Mouse (Mus musculus) G1E (cell line): ENCODE results near the gene Evi5l. TPM values are rescaled to one million over a fixed set of nuclear protein-coding genes. Genes with fewer than 3 reads are reported as not detected.
"Not testable (repeated sequence)": the region's sequence is repeated elsewhere in the genome, so short reads cannot be mapped to it uniquely, and the experiment has no call there.

Source experiments
- ATAC-seq: 2 replicates; pipeline ENCODE4 v1.8.0; 2016; ENCODE audit warnings: mild to moderate bottlenecking; ENCODE audit not compliant: insufficient number of reproducible peaks, poor library complexity, low FRiP score, severe bottlenecking; ENCODE audit errors: extremely low read depth
- DNase-seq: peaks from one replicate; pipeline ENCODE4 v3.0.0; 2012; ENCODE audit warnings: low spot score
- H3K27me3 ChIP-seq: 2 replicates; pipeline ENCODE4 v1.6.1; 2012; ENCODE audit warnings: mild to moderate bottlenecking, low read length, inconsistent platforms; ENCODE audit not compliant: insufficient read depth
- H3K36me3 ChIP-seq: replicated peaks from 2 replicates; pipeline ENCODE3; 2012; ENCODE audit warnings: mild to moderate bottlenecking, inconsistent platforms
- H3K4me1 ChIP-seq: 2 replicates; pipeline ENCODE4 v1.6.1; 2012; ENCODE audit warnings: low read depth, low read length, inconsistent platforms, mixed read lengths; ENCODE audit not compliant: insufficient read depth
- H3K4me3 ChIP-seq: 2 replicates; pipeline ENCODE4 v1.5.1; 2012; ENCODE audit warnings: low read depth, mild to moderate bottlenecking, inconsistent platforms, low read length, moderate library complexity, mixed read lengths
- H3K9me3 ChIP-seq: replicated peaks from 2 replicates; pipeline ENCODE4 v1.6.1; 2012; ENCODE audit warnings: inconsistent platforms
- CTCF ChIP-seq: IDR thresholded peaks from 2 replicates; pipeline ENCODE4 v1.5.1; 2012; ENCODE audit warnings: low read depth, low read length, inconsistent platforms, mixed read lengths
- GATA1 ChIP-seq: IDR thresholded peaks from 2 replicates; pipeline ENCODE4 v1.6.1; 2012; ENCODE audit warnings: borderline replicate concordance, low read length, inconsistent platforms, mixed read lengths
- GATA2 ChIP-seq: IDR thresholded peaks from 2 replicates; pipeline ENCODE4 v1.6.1; 2012; ENCODE audit warnings: low read depth, low read length, inconsistent platforms, borderline replicate concordance
- POLR2AphosphoS5 ChIP-seq: IDR thresholded peaks from 2 replicates; pipeline ENCODE4 v1.6.1; 2012; ENCODE audit warnings: low read depth, low read length, inconsistent platforms; ENCODE audit not compliant: insufficient replicate concordance
- TAL1 ChIP-seq: conservative IDR thresholded peaks from 2 replicates; pipeline ENCODE4 v1.6.1; 2012; ENCODE audit warnings: low read depth, low read length, inconsistent platforms, mixed read lengths
- polyA plus RNA-seq: library from polyadenylated mRNA; stranded (reverse); fragments of >175 nt; gene quantifications from 2 replicates; pipeline ENCODE4 v1.2.3, GENCODE M21; 2012
- total RNA-seq, 2 experiments: library from RNA; stranded (forward) in 1 of 2; stranded (reverse) in 1 of 2; fragments of 200-1000 nt in 1 of 2; fragments of >200 nt in 1 of 2; fragmentation: Nextera tagmentation in 1 of 2; gene quantifications; 2 replicates each; pipeline ENCODE4 v1.2.3; 2014 to 2017

Gene Evi5l
- total and polyA plus RNA-seq, 3 experiments: 8.5 to 12.7 (median 9.7) TPM

GRCm38 (mm10) chr8:4252934-4253841 is 86.8 kb downstream of the Evi5l start, which contains the start of gene Snapc2:
Gene Snapc2 (plus strand): TSS chr8:4253080.
- peak within 1 kb of the TSS; percentile 82 for H3K4me3 ChIP-seq
- DNase-seq (peak; percentile 85), ATAC-seq (peak; percentile 84)
- TF ChIP-seq TAL1 (no peak), GATA1 (no peak), CTCF (no peak), POLR2AphosphoS5 (no peak), GATA2 (no peak)
- peaks cover 35% of the 10 kb centered on the region for H3K4me1 ChIP-seq
- no peaks in the 10 kb centered on the region for H3K9me3 ChIP-seq
- no peaks in the 10 kb centered on the region for H3K27me3 ChIP-seq
- H3K36me3 ChIP-seq: peaks cover 74% of the 10 kb centered on the region

DNA sequence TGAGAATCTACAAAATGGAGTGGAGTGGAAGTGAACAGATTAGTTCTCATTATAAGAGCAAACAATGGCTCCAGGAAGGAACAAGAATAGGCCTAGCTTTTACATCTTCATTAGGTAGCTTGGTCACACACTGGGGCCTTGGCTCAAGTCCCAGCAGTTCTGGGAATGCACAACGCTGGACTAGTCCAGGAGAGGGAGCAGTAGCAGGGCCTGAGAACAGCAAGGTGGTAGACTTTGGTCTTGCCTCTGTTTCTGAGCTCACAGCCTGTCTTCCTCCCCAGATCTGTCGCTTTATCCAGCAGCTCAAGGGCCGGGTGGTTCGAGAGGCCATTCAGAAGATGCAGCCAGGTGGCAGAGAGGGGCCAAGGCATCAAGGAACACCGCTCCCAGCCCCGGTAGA is 87.6 kb downstream of the Evi5l start:
- H3K4me3 ChIP-seq: no peak overlapping the region; the same call in 1 of the 2 replicates
- no peaks in the 10 kb centered on the region for H3K27me3 ChIP-seq
- ATAC-seq (no peak), DNase-seq (peak; percentile 25)
- H3K9me3 ChIP-seq: no peaks in the 10 kb centered on the region
- H3K4me1 ChIP-seq: peaks cover 42% of the 10 kb centered on the region
- H3K36me3 ChIP-seq: peaks cover 68% of the 10 kb centered on the region
- TF ChIP-seq GATA2 (no peak), POLR2AphosphoS5 (no peak), CTCF (no peak), GATA1 (no peak), TAL1 (no peak)

DNA sequence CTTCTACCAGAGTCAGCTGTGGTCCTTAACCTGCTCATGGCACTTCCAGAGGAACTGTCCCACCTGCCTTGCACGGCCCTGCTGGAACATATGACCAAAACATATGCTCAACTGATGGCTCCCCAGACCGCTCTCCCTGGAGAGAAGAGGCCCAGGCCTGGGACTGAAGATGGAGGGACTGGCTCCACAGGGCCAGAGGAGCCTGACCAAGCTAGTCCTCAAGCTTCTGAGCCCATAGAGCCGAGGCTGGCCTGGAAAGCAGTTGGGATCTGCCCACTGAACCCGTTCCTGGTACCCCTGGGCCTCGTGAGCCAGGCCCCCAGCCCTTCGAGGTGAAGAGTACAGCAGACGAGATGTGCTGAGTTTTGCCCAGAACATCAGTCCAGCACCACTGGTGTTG is 89.1 kb downstream of the Evi5l start:
- H3K4me3 ChIP-seq, H3K9me3 ChIP-seq, ATAC-seq, DNase-seq, H3K27me3 ChIP-seq: not testable (repeated sequence)
- peaks cover 67% of the 10 kb centered on the region for H3K36me3 ChIP-seq
- H3K4me1 ChIP-seq: peaks cover 56% of the 10 kb centered on the region

DNA sequence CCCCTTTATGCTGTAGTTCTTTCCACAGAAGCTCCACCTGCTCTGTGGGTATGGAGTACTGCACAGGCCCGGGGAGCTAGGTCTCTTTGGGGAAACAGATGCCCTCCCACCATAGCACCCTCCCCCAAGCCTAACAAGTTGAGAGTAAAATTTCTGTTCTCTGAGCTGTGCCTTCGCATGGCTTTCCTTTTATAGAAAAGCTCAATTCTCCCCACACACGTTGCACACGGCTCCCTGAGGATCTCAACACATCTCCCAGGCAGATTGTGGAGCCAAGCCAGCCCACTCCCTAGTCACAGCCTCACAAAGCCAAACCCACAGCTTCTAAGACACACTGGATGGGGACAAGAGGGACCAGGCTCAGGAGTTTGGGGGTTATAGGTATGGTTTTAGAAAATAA is 90.5 kb downstream of the Evi5l start:
- no peak for ATAC-seq
- TF ChIP-seq CTCF (no peak), GATA2 (no peak), POLR2AphosphoS5 (no peak), TAL1 (no peak), GATA1 (no peak)
- no peaks in the 10 kb centered on the region for H3K27me3 ChIP-seq
- H3K36me3 ChIP-seq: peaks cover 73% of the 10 kb centered on the region
- H3K4me3 ChIP-seq: no peak overlapping the region
- H3K9me3 ChIP-seq: no peaks in the 10 kb centered on the region
- no peak for DNase-seq
- H3K4me1 ChIP-seq: peaks cover 51% of the 10 kb centered on the region

DNA sequence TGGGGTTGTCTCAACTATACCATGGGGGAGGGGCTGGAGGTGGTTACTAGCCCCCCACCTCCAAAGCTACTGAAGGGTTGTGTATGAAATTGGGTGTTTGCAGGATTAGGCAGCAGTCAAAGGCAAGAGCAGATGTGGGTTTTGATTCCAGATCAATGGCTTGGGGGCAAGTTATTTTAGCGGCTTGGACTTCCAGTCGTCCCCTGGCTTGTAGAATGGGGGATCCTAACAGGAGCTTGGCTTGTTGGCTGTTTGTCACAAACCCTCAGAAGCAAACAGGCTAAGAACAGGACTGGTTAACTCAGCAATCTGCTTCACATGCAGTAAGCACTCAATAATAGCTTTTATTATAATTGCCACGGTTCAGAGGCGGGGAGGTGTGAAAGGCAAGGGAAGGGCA is 91.0 kb downstream of the Evi5l start:
- TF ChIP-seq GATA2 (no peak), GATA1 (no peak), POLR2AphosphoS5 (no peak), TAL1 (no peak), CTCF (no peak)
- H3K4me3 ChIP-seq: no peak overlapping the region
- H3K36me3 ChIP-seq: peaks cover 77% of the 10 kb centered on the region
- H3K4me1 ChIP-seq: peaks cover 46% of the 10 kb centered on the region
- DNase-seq (no peak), ATAC-seq (no peak)
- no peaks in the 10 kb centered on the region for H3K27me3 ChIP-seq
- H3K9me3 ChIP-seq: no peaks in the 10 kb centered on the region

- peak; percentile 90 for TF ChIP-seq CTCF
- TF ChIP-seq GATA2: no peak
- DNase-seq (peak; percentile 53), ATAC-seq (peak; percentile 25; the same call in 1 of the 2 replicates)
- no peaks in the 10 kb centered on the region for H3K27me3 ChIP-seq
- H3K36me3 ChIP-seq: peaks cover 86% of the 10 kb centered on the region
- H3K4me3 ChIP-seq: peak overlapping the region; percentile 73
- peaks cover 42% of the 10 kb centered on the region for H3K4me1 ChIP-seq
- no peaks in the 10 kb centered on the region for H3K9me3 ChIP-seq
These were observed 91.9 kb downstream of the Evi5l start for GRCm38 (mm10) chr8:4258233-4258632.

DNA sequence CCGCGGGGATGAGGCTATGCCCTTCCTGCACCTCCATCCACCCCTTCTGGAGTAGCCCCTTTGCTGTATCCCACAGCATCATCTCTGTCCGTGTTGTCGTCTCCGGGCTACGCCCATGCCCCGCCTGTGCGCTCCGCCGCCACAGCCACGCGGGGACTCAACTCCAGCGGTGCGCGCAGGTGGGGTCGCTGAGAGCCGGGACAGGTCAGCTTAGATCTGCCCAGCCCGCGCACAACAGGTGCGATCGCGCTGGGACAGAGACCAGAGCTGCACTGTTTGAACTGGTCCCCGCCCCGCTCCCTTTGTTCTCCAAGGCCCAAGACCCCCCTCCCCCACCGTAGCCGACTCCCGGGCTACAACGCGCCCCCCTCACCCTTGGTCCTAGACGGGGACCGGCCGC is 92.3 kb downstream of the Evi5l start:
- Histone ChIP-seq H3K9me3 (no peaks in the 10 kb centered on the region), H3K4me1 (peaks cover 39% of the 10 kb centered on the region), H3K27me3 (no peaks in the 10 kb centered on the region), H3K4me3 (peak overlapping the region; percentile 73), H3K36me3 (peaks cover 90% of the 10 kb centered on the region)
- no peak for TF ChIP-seq GATA2
- TF ChIP-seq GATA1: no peak
- TF ChIP-seq TAL1: no peak
- TF ChIP-seq CTCF: no peak
- no peak for TF ChIP-seq POLR2AphosphoS5
- ATAC-seq (no peak), DNase-seq (peak; percentile 27)
